Mouse (Mus musculus) MEL (cell line): ENCODE measurements around the gene Spcs3. TPM values are rescaled to one million over a fixed set of nuclear protein-coding genes. Genes with fewer than 3 reads are reported as not detected.

ENCODE experiments used
- DNase-seq: peaks from one replicate; pipeline ENCODE4 v3.0.0; 2011; ENCODE audit warnings: low read depth, low spot score
- H3K27ac ChIP-seq: 2 replicates; pipeline ENCODE4 v1.5.1; 2012; ENCODE audit warnings: low read depth, mild to moderate bottlenecking, control low read depth, low read length, moderate library complexity; ENCODE audit not compliant: control insufficient read depth
- H3K27me3 ChIP-seq, 2 experiments: fragments of 150-350 bp in 1 of 2; sonication (generic) in 1 of 2; 2 replicates each; pipeline ENCODE4 v1.6.1; 2012; ENCODE audit warnings: low read length in 2 of 2, mild to moderate bottlenecking in 2 of 2, improper control_type of control experiment in 1 of 2, moderate library complexity in 1 of 2; ENCODE audit not compliant: insufficient read depth in 2 of 2, control insufficient read depth in 1 of 2
- H3K36me3 ChIP-seq, 2 experiments: 2 replicates each; pipeline ENCODE4 v1.6.1; 2012 to 2014; ENCODE audit warnings: low read length in 2 of 2, improper control_type of control experiment in 1 of 2, inconsistent platforms in 1 of 2, mild to moderate bottlenecking in 1 of 2; ENCODE audit not compliant: insufficient read depth in 2 of 2, control insufficient read depth in 1 of 2
- H3K4me1 ChIP-seq, 2 experiments: fragments of 150-350 bp in 1 of 2; sonication (generic) in 1 of 2; 2 replicates each; pipeline ENCODE4 v1.6.1; 2012; ENCODE audit warnings: low read length in 2 of 2, improper control_type of control experiment in 1 of 2, mild to moderate bottlenecking in 1 of 2; ENCODE audit not compliant: insufficient read depth in 2 of 2, control insufficient read depth in 1 of 2
- H3K4me3 ChIP-seq, 2 experiments: fragments of 150-350 bp in 1 of 2; sonication (generic) in 1 of 2; 2 replicates each; pipeline ENCODE4 v1.5.1; 2012; ENCODE audit warnings: low read depth in 2 of 2, low read length in 2 of 2, mild to moderate bottlenecking in 2 of 2, moderate library complexity in 2 of 2, control low read depth in 1 of 2, improper control_type of control experiment in 1 of 2; ENCODE audit not compliant: control insufficient read depth in 1 of 2, insufficient read depth in 1 of 2
- H3K79me2 ChIP-seq: 2 replicates; pipeline ENCODE4 v1.6.1; 2012; ENCODE audit warnings: mild to moderate bottlenecking, low read length, moderate library complexity; ENCODE audit not compliant: control insufficient read depth, poor library complexity, insufficient read depth
- H3K9ac ChIP-seq: 2 replicates; pipeline ENCODE4 v1.6.1; 2012; ENCODE audit warnings: low read depth, mild to moderate bottlenecking, control low read depth, low read length, moderate library complexity; ENCODE audit not compliant: control insufficient read depth, poor library complexity, severe bottlenecking
- H3K9me3 ChIP-seq: fragments of 150-350 bp; sonication (generic); replicated peaks from 2 replicates; pipeline ENCODE4 v1.6.1; 2012; ENCODE audit warnings: mild to moderate bottlenecking, low read length, improper control_type of control experiment, moderate library complexity; ENCODE audit not compliant: insufficient read depth
- CHD1 ChIP-seq: IDR thresholded peaks from 2 replicates; pipeline ENCODE4 v1.6.1; 2012; ENCODE audit warnings: low read depth, mild to moderate bottlenecking, inconsistent platforms, low read length, improper control_type of control experiment
- CHD2 ChIP-seq: IDR thresholded peaks from 2 replicates; pipeline ENCODE4 v1.6.1; 2011; ENCODE audit warnings: low read length, improper control_type of control experiment
- ETS1 ChIP-seq: IDR thresholded peaks from 2 replicates; pipeline ENCODE4 v1.6.1; 2012; ENCODE audit warnings: low read depth, mild to moderate bottlenecking, inconsistent platforms, low read length, improper control_type of control experiment, moderate library complexity
- GATA1 ChIP-seq: IDR thresholded peaks from 2 replicates; pipeline ENCODE4 v1.6.1; 2011; ENCODE audit warnings: low read depth, low read length, improper control_type of control experiment
- KAT2A ChIP-seq: conservative IDR thresholded peaks from 2 replicates; pipeline ENCODE4 v1.6.1; 2012; ENCODE audit warnings: low read depth, low read length, improper control_type of control experiment, inconsistent platforms
- MEF2A ChIP-seq: IDR thresholded peaks from 2 replicates; pipeline ENCODE4 v1.6.1; 2014; ENCODE audit warnings: low read depth, mild to moderate bottlenecking, inconsistent platforms, low read length, improper control_type of control experiment; ENCODE audit not compliant: poor library complexity, insufficient replicate concordance, severe bottlenecking; ENCODE audit errors: extremely low read depth
- MXI1 ChIP-seq: IDR thresholded peaks from 2 replicates; pipeline ENCODE4 v1.6.1; 2011; ENCODE audit warnings: mild to moderate bottlenecking, low read depth, low read length, improper control_type of control experiment
- MYB ChIP-seq: IDR thresholded peaks from 2 replicates; pipeline ENCODE4 v1.6.1; 2011; ENCODE audit warnings: mild to moderate bottlenecking, low read depth, low read length, improper control_type of control experiment
- MYC ChIP-seq: IDR thresholded peaks from 2 replicates; pipeline ENCODE4 v1.6.1; 2011; ENCODE audit warnings: low read depth, mild to moderate bottlenecking, low read length, improper control_type of control experiment, moderate library complexity
- POLR2A ChIP-seq, 2 experiments: IDR thresholded peaks; 2 replicates each; pipeline ENCODE4 v1.6.1; 2011 to 2012; ENCODE audit warnings: low read length in 2 of 2, mild to moderate bottlenecking in 2 of 2, control low read depth in 1 of 2, improper control_type of control experiment in 1 of 2, low read depth in 1 of 2, moderate library complexity in 1 of 2; ENCODE audit not compliant: control insufficient read depth in 1 of 2, insufficient read depth in 1 of 2, poor library complexity in 1 of 2
- RAD21 ChIP-seq: IDR thresholded peaks from 2 replicates; pipeline ENCODE4 v1.6.1; 2011; ENCODE audit warnings: mild to moderate bottlenecking, low read depth, low read length, improper control_type of control experiment
- RCOR1 ChIP-seq: IDR thresholded peaks from 2 replicates; pipeline ENCODE4 v1.6.1; 2012; ENCODE audit warnings: low read depth, mild to moderate bottlenecking, inconsistent platforms, low read length, improper control_type of control experiment
- SMC3 ChIP-seq: IDR thresholded peaks from 2 replicates; pipeline ENCODE4 v1.6.1; 2011; ENCODE audit warnings: low read depth, low read length, improper control_type of control experiment
- USF1 ChIP-seq: IDR thresholded peaks from 2 replicates; pipeline ENCODE4 v1.6.1; 2014; ENCODE audit warnings: low read depth, mild to moderate bottlenecking, inconsistent platforms, low read length, improper control_type of control experiment, moderate library complexity
- ZC3H11A ChIP-seq: IDR thresholded peaks from 2 replicates; pipeline ENCODE4 v1.6.1; 2012; ENCODE audit warnings: low read depth, mild to moderate bottlenecking, inconsistent platforms, low read length, improper control_type of control experiment
- polyA plus RNA-seq, 2 experiments: library from polyadenylated mRNA; stranded (reverse) in 1 of 2; unstranded in 1 of 2; fragments of >175 nt in 1 of 2; fragments of >200 nt in 1 of 2; gene quantifications; 2 replicates each; pipeline versions ENCODE4 v1.2.1 to v1.2.4; 2012; ENCODE audit warnings: low replicate concordance in 2 of 2, low read depth in 1 of 2; ENCODE audit not compliant: insufficient read length in 2 of 2, insufficient read depth in 1 of 2, missing spikeins in 1 of 2
- total RNA-seq: library from RNA; depleted of rRNA; stranded (reverse); fragments of 300-350 nt; gene quantifications from 2 replicates; pipeline ENCODE4 v1.2.3, GENCODE M21; 2012

Gene Spcs3
- total and polyA plus RNA-seq, 3 experiments = 69.0 to 140 (median 78.0) TPM

- Histone ChIP-seq H3K4me3 (no peak overlapping the region), H3K9me3 (no peaks in the 10 kb centered on the region), H3K36me3 (no peaks in the 10 kb centered on the region), H3K9ac (no peak overlapping the region), H3K27me3 (no peaks in the 10 kb centered on the region), H3K27ac (no peak overlapping the region), H3K79me2 (no peaks in the 10 kb centered on the region), H3K4me1 (no peaks in the 10 kb centered on the region)
- DNase-seq = no peak
- TF ChIP-seq RAD21 = no peak
- no peak for TF ChIP-seq CHD1
- TF ChIP-seq RCOR1 = no peak
- no peak for TF ChIP-seq MEF2A
- no peak for TF ChIP-seq MYB
- no peak for TF ChIP-seq MYC
- no peak for TF ChIP-seq POLR2A (IDR thresholded peaks at IDR 0.05; ENCODE audit: control insufficient read depth in 1 of 2, insufficient read depth in 1 of 2, low read depth in 1 of 2, low read length in 2 of 2, poor library complexity in 1 of 2)
These were observed 41.1 kb upstream of the Spcs3 start for GRCm38 (mm10) chr8:54570618-54571609.

- Histone ChIP-seq H3K27me3 (no peaks in the 10 kb centered on the region), H3K9me3 (no peaks in the 10 kb centered on the region), H3K27ac (no peak overlapping the region), H3K36me3 (no peaks in the 10 kb centered on the region), H3K4me3 (no peak overlapping the region), H3K4me1 (no peaks in the 10 kb centered on the region), H3K9ac (no peak overlapping the region)
- TF ChIP-seq RAD21 (no peak), KAT2A (no peak), CHD2 (no peak), USF1 (no peak), POLR2A (IDR thresholded peaks at IDR 0.05; ENCODE audit: control insufficient read depth in 1 of 2, insufficient read depth in 1 of 2, low read depth in 1 of 2, low read length in 2 of 2, poor library complexity in 1 of 2) (no peak), SMC3 (no peak), MXI1 (no peak), ZC3H11A (no peak), ETS1 (no peak), GATA1 (no peak)
- TF ChIP-seq, all 39 proteins: peak for 0
- DNase-seq = no peak
- H3K79me2 ChIP-seq = no peaks in the 10 kb centered on the region
These were observed 37.4 kb upstream of the Spcs3 start for GRCm38 (mm10) chr8:54567168-54567567.
